Mouse (Mus musculus) MEL (cell line): Measurements from ENCODE around the gene Rhof.

Source experiments
- CTCF ChIP-seq, 3 experiments: IDR thresholded peaks in 2 of 3; conservative IDR thresholded peaks in 1 of 3; 2 replicates each; pipeline ENCODE4 v1.5.1; 2011 to 2012; ENCODE audit warnings: low read length in 3 of 3, low read depth in 2 of 3, mild to moderate bottlenecking in 2 of 3, improper control_type of control experiment in 1 of 3, inconsistent platforms in 1 of 3, mixed read lengths in 1 of 3, moderate library complexity in 1 of 3; ENCODE audit not compliant: control insufficient read depth in 1 of 3, insufficient read depth in 1 of 3, poor library complexity in 1 of 3, severe bottlenecking in 1 of 3
- HCFC1 ChIP-seq: IDR thresholded peaks from 2 replicates; pipeline ENCODE4 v1.6.1; 2012; ENCODE audit warnings: low read depth, mild to moderate bottlenecking, inconsistent platforms, low read length, improper control_type of control experiment, moderate library complexity
- JUND ChIP-seq: IDR thresholded peaks from 2 replicates; pipeline ENCODE4 v1.6.1; 2011; ENCODE audit warnings: low read depth, mild to moderate bottlenecking, improper control_type of control experiment, low read length
- MEF2A ChIP-seq: IDR thresholded peaks from 2 replicates; pipeline ENCODE4 v1.6.1; 2014; ENCODE audit warnings: low read depth, mild to moderate bottlenecking, inconsistent platforms, low read length, improper control_type of control experiment; ENCODE audit not compliant: poor library complexity, insufficient replicate concordance, severe bottlenecking; ENCODE audit errors: extremely low read depth
- MXI1 ChIP-seq: IDR thresholded peaks from 2 replicates; pipeline ENCODE4 v1.6.1; 2011; ENCODE audit warnings: mild to moderate bottlenecking, low read depth, low read length, improper control_type of control experiment
- POLR2A ChIP-seq, 2 experiments: IDR thresholded peaks; 2 replicates each; pipeline ENCODE4 v1.6.1; 2011 to 2012; ENCODE audit warnings: low read length in 2 of 2, mild to moderate bottlenecking in 2 of 2, control low read depth in 1 of 2, improper control_type of control experiment in 1 of 2, low read depth in 1 of 2, moderate library complexity in 1 of 2; ENCODE audit not compliant: control insufficient read depth in 1 of 2, insufficient read depth in 1 of 2, poor library complexity in 1 of 2
- SIN3A ChIP-seq: IDR thresholded peaks from 2 replicates; pipeline ENCODE4 v1.6.1; 2012; ENCODE audit warnings: low read length, improper control_type of control experiment, inconsistent platforms

DNA sequence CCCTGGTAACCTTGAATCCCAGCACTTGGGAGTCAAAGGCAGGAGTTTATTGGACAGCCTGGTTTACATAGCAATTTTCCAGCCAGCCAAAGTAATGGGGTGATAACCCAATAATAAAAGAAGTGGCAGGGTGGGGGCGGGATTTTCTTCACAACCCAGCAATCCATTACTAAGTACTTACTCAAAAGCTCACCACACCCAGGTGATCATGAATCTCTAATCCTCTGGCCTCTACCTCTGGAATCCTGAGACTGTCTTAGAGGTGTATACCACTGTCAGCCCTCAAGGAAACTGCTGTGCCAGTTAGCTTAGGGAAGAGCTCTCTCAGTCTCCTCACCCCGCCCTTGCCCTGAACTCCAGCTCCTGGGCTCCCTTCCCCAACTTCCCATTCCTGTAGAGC lies 46.0 kb downstream of the Rhof start:
- TF ChIP-seq POLR2A (IDR thresholded peaks at IDR 0.05; ENCODE audit: control insufficient read depth in 1 of 2, insufficient read depth in 1 of 2, low read depth in 1 of 2, low read length in 2 of 2, poor library complexity in 1 of 2): no peak
- TF ChIP-seq SIN3A: no peak
- no peak for TF ChIP-seq MXI1
- no peak for TF ChIP-seq MEF2A
- no peak for TF ChIP-seq CTCF (IDR thresholded peaks at IDR 0.05 in 2 of 3, conservative IDR thresholded peaks at IDR 0.05 in 1 of 3; ENCODE audit: control insufficient read depth in 1 of 3, insufficient read depth in 1 of 3, low read depth in 2 of 3, low read length in 3 of 3, poor library complexity in 1 of 3, severe bottlenecking in 1 of 3)
- TF ChIP-seq JUND: no peak
- TF ChIP-seq HCFC1: no peak
